ENCODE assay signal across 10 mouse cellular contexts in genomic region chr4:127549581-127549980, GRCm38 (mm10).
A peak's percentile ranks its signal among the peaks of the same experiment; 100 is the strongest.
DNase-seq lines count a peak whose midpoint lies in the region; ATAC-seq and TF ChIP-seq lines count a peak whose summit lies in the region.
"Had no signal": no experiment of that assay in that cellular context is flagged by ENCODE, and none has a peak within 500 bp of the region (broad histone marks: within the 10 kb centered on the region; RNA-seq: fewer than 3 reads in every experiment).

No protein-coding gene starts in this region.

- peak overlapping the region; percentile 29 for H3K4me2 ChIP-seq in embryonic facial prominence, embryonic 11.5 days (ENCODE audit: low read depth, low read length)
- no peak overlapping the region for H3K4me2 ChIP-seq in midbrain, postnatal 0 days (ENCODE audit: low read depth, low read length, poor library complexity, severe bottlenecking)

- no peaks in the 10 kb centered on the region for H3K36me3 ChIP-seq in embryonic facial prominence, embryonic 11.5 days (replicated peaks; ENCODE audit: control insufficient read depth, insufficient read depth, low read depth, low read length)
- H3K36me3 ChIP-seq in hindbrain, embryonic 10.5 days: no peaks in the 10 kb centered on the region
- no peaks in the 10 kb centered on the region for H3K36me3 ChIP-seq in midbrain, postnatal 0 days (ENCODE audit: insufficient read depth, low read length)

- no peaks in the 10 kb centered on the region for H3K9me3 ChIP-seq in embryonic facial prominence, embryonic 11.5 days (replicated peaks; ENCODE audit: control insufficient read depth, low read length)
- no peaks in the 10 kb centered on the region for H3K9me3 ChIP-seq in hindbrain, embryonic 10.5 days
- no peaks in the 10 kb centered on the region for H3K9me3 ChIP-seq in midbrain, postnatal 0 days (ENCODE audit: low read length)

- no peak overlapping the region for H3K9ac ChIP-seq in embryonic facial prominence, embryonic 11.5 days (replicated peaks; ENCODE audit: low read length)
- H3K9ac ChIP-seq in midbrain, postnatal 0 days (replicated peaks; ENCODE audit: low read length, poor library complexity, severe bottlenecking): no peak overlapping the region

- DNase-seq in heart, adult 11 months: peak; percentile 68
- no peak for DNase-seq in heart, adult 8-10 months (ENCODE audit: low spot score)
- DNase-seq in embryonic facial prominence, embryonic 11.5 days (ENCODE audit: low spot score): no peak
- DNase-seq in hindbrain, embryonic 10.5 days (ENCODE audit: low spot score): peak; percentile 25
- peak; percentile 23 for DNase-seq in midbrain, postnatal 0 days (ENCODE audit: low spot score)
- no peak for DNase-seq in urinary bladder, postnatal 25 days (ENCODE audit: low spot score)
- DNase-seq in spleen, postnatal 4 days (ENCODE audit: low spot score in 2 of 2): no peak
- no peak for DNase-seq in kidney, adult 18-20 months
- DNase-seq: kidney, adult 11 months had no signal

- no peak for TF ChIP-seq CTCF in midbrain, postnatal 0 days (IDR thresholded peaks at IDR 0.05)

- WGBS in embryonic facial prominence, embryonic 11.5 days: 44% methylated on average over 12 of the region's 12 CpGs
- 54% methylated on average over 12 of the region's 12 CpGs for WGBS in hindbrain, embryonic 10.5 days
- 46% methylated on average over 12 of the region's 12 CpGs for WGBS in midbrain, postnatal 0 days

- H3K4me3 ChIP-seq in embryonic facial prominence, embryonic 11.5 days (ENCODE audit: low read depth, low read length): no peak overlapping the region
- no peak overlapping the region for H3K4me3 ChIP-seq in hindbrain, embryonic 10.5 days
- H3K4me3 ChIP-seq in midbrain, postnatal 0 days (ENCODE audit: low read depth, low read length): no peak overlapping the region

- H3K27ac ChIP-seq in embryonic facial prominence, embryonic 11.5 days (replicated peaks; ENCODE audit: low read depth, low read length): no peak overlapping the region
- H3K27ac ChIP-seq in hindbrain, embryonic 10.5 days: 0 out of 2 replicates have a peak overlapping the region, but pooled peaks have one; percentile 41
- H3K27ac ChIP-seq in midbrain, postnatal 0 days (ENCODE audit: low read depth, low read length): no peak overlapping the region
- H3K27ac ChIP-seq: macrophage had no signal

- ATAC-seq in embryonic facial prominence, embryonic 11.5 days (replicated peaks; ENCODE audit: insufficient number of reproducible peaks, low FRiP score, low TSS enrichment, low read depth): no peak
- no peak for ATAC-seq in midbrain, postnatal 0 days (ENCODE audit: low FRiP score)

- H3K4me1 ChIP-seq in embryonic facial prominence, embryonic 11.5 days (ENCODE audit: control insufficient read depth, insufficient read depth, low read length): no peaks in the 10 kb centered on the region
- H3K4me1 ChIP-seq in hindbrain, embryonic 10.5 days (replicated peaks): no peaks in the 10 kb centered on the region; the same call in 1 of the 2 replicates
- no peaks in the 10 kb centered on the region for H3K4me1 ChIP-seq in midbrain, postnatal 0 days (ENCODE audit: insufficient read depth, low read length)

- no peaks in the 10 kb centered on the region for H3K27me3 ChIP-seq in embryonic facial prominence, embryonic 11.5 days (ENCODE audit: control insufficient read depth, insufficient read depth, low read length)
- H3K27me3 ChIP-seq in hindbrain, embryonic 10.5 days (ENCODE audit: insufficient read depth, poor library complexity, severe bottlenecking): no peaks in the 10 kb centered on the region
- H3K27me3 ChIP-seq in midbrain, postnatal 0 days (ENCODE audit: insufficient read depth, low read length): no peaks in the 10 kb centered on the region

Comparison
In these comparisons a context has a peak if more than half of its experiments do, and no peak if none do; other contexts are left out.
1. DNase-seq: peak in heart, adult 11 months (single experiment), hindbrain, embryonic 10.5 days (single experiment) and midbrain, postnatal 0 days (single experiment); none in heart, adult 8-10 months (single experiment), embryonic facial prominence, embryonic 11.5 days (single experiment), urinary bladder, postnatal 25 days (single experiment), spleen, postnatal 4 days (0 of 2) and kidney, adult 18-20 months (single experiment).